Mouse (Mus musculus): ENCODE measurements around the gene Zfp942. TPM values are rescaled to one million over a fixed set of nuclear protein-coding genes. Genes with fewer than 3 reads are reported as not detected.
"Not testable (repeated sequence)": the region's sequence is repeated elsewhere in the genome, so short reads cannot be mapped to it uniquely, and the experiment has no call there.

The Zfp942 gene
- 27.2 and 27.9 TPM in 2 replicates for polyA plus RNA-seq (2014; fragmentation: Nextera tagmentation; extraction: Ambion mirVana)

- peak within 1 kb of the TSS; percentile 73 for H3K9ac ChIP-seq (ENCODE audit: low read depth, low read length)
- H3K27me3 ChIP-seq (ENCODE audit: control insufficient read depth, insufficient read depth, low read length); H3K36me3 ChIP-seq (ENCODE audit: control insufficient read depth, insufficient read depth, low read length); H3K9me3 ChIP-seq (ENCODE audit: control insufficient read depth, low read length); H3K4me1 ChIP-seq (replicated peaks; ENCODE audit: control insufficient read depth, insufficient read depth, low read length): not testable (repeated sequence)
- under 1% methylated on average over 39 of the region's 55 CpGs for WGBS
- ATAC-seq (ENCODE audit: low FRiP score) (peak; percentile 99), DNase-seq (ENCODE audit: low spot score) (peak; percentile 74)
- H3K27ac ChIP-seq (ENCODE audit: low read depth, low read length): peak within 1 kb of the TSS; percentile 78
- peak within 1 kb of the TSS; percentile 37 for H3K4me2 ChIP-seq (replicated peaks; ENCODE audit: low read depth, low read length)
- peak within 1 kb of the TSS; percentile 57 for H3K4me3 ChIP-seq (ENCODE audit: low read depth, low read length)
Observed at GRCm38 (mm10) chr17:21962107-21962907, at the start of gene Zfp942, which contains the start of gene Zfp943. Gene Zfp942, minus strand, starts transcription at chr17:21962464. Gene Zfp943, plus strand, starts transcription at chr17:21962552.

GRCm38 (mm10) chr17:21963302-21963701 is 1.0 kb upstream of the Zfp942 start:
- Histone ChIP-seq H3K9ac (ENCODE audit: low read depth, low read length) (no peak overlapping the region), H3K9me3 (ENCODE audit: control insufficient read depth, low read length) (no peaks in the 10 kb centered on the region; the same call in 1 of the 2 replicates), H3K4me1 (replicated peaks; ENCODE audit: control insufficient read depth, insufficient read depth, low read length) (no peaks in the 10 kb centered on the region), H3K27ac (ENCODE audit: low read depth, low read length) (no peak overlapping the region), H3K36me3 (ENCODE audit: control insufficient read depth, insufficient read depth, low read length) (no peaks in the 10 kb centered on the region), H3K27me3 (ENCODE audit: control insufficient read depth, insufficient read depth, low read length) (no peaks in the 10 kb centered on the region), H3K4me2 (replicated peaks; ENCODE audit: low read depth, low read length) (peak overlapping the region; percentile 37), H3K4me3 (ENCODE audit: low read depth, low read length) (peak overlapping the region; percentile 57)
- DNase-seq (ENCODE audit: low spot score): no peak
- 73% methylated on average over 4 of the region's 4 CpGs for WGBS
- ATAC-seq (ENCODE audit: low FRiP score): no peak

- H3K36me3 ChIP-seq (ENCODE audit: control insufficient read depth, insufficient read depth, low read length); H3K9me3 ChIP-seq (ENCODE audit: control insufficient read depth, low read length); H3K4me1 ChIP-seq (replicated peaks; ENCODE audit: control insufficient read depth, insufficient read depth, low read length); H3K27me3 ChIP-seq (ENCODE audit: control insufficient read depth, insufficient read depth, low read length); H3K27ac ChIP-seq (ENCODE audit: low read depth, low read length): not testable (repeated sequence)
- H3K4me3 ChIP-seq (ENCODE audit: low read depth, low read length): peak within 1 kb of the TSS; percentile 57
- peak within 1 kb of the TSS; percentile 74 for H3K4me2 ChIP-seq (replicated peaks; ENCODE audit: low read depth, low read length)
- ATAC-seq (ENCODE audit: low FRiP score) (peak; percentile 99), DNase-seq (ENCODE audit: low spot score) (peak; percentile 66)
- WGBS: under 1% methylated on average over 24 of the region's 24 CpGs
- peak within 1 kb of the TSS; percentile 71 for H3K9ac ChIP-seq (ENCODE audit: low read depth, low read length)
Observed at GRCm38 (mm10) chr17:21909456-21910052, 52.7 kb downstream of the Zfp942 start, which contains the start of gene Zfp995. Gene Zfp995, minus strand, starts transcription at chr17:21909926.

- DNase-seq (ENCODE audit: low spot score) (peak; percentile 44), ATAC-seq (ENCODE audit: low FRiP score) (peak; percentile 87)
- 6% methylated on average over 3 of the region's 3 CpGs for WGBS
- Histone ChIP-seq H3K27ac (ENCODE audit: low read depth, low read length) (no peak overlapping the region), H3K4me2 (replicated peaks; ENCODE audit: low read depth, low read length) (peak overlapping the region; percentile 74), H3K27me3 (ENCODE audit: control insufficient read depth, insufficient read depth, low read length) (no peaks in the 10 kb centered on the region), H3K4me1 (replicated peaks; ENCODE audit: control insufficient read depth, insufficient read depth, low read length) (no peaks in the 10 kb centered on the region), H3K9ac (ENCODE audit: low read depth, low read length) (peak overlapping the region; percentile 71), H3K36me3 (ENCODE audit: control insufficient read depth, insufficient read depth, low read length) (no peaks in the 10 kb centered on the region), H3K9me3 (ENCODE audit: control insufficient read depth, low read length) (no peaks in the 10 kb centered on the region), H3K4me3 (ENCODE audit: low read depth, low read length) (peak overlapping the region; percentile 57)
Observed at GRCm38 (mm10) chr17:21909039-21909438, 53.2 kb downstream of the Zfp942 start.

Other genes starting within 250 kb of the Zfp942 start
- gene Zfp229, start 231.7 kb downstream of the Zfp942 start, polyA plus RNA-seq (2014; fragmentation: Nextera tagmentation; extraction: Ambion mirVana): 8.8 and 10.4 TPM in 2 replicates
- gene Zfp820, start 116.7 kb downstream of the Zfp942 start, polyA plus RNA-seq (2014; fragmentation: Nextera tagmentation; extraction: Ambion mirVana): 6.9 and 8.1 TPM in 2 replicates
- gene Zfp995, start 52.5 kb downstream of the Zfp942 start, polyA plus RNA-seq (2014; fragmentation: Nextera tagmentation; extraction: Ambion mirVana): 8.6 and 10.0 TPM in 2 replicates
- gene Zfp943, start 88 bp upstream of the Zfp942 start, polyA plus RNA-seq (2014; fragmentation: Nextera tagmentation; extraction: Ambion mirVana): 21.5 and 24.7 TPM in 2 replicates
- 2.1 and 2.4 TPM in 2 replicates for gene Zfp947, start 203.7 kb upstream of the Zfp942 start, polyA plus RNA-seq (2014; fragmentation: Nextera tagmentation; extraction: Ambion mirVana)

Data from hindbrain, embryonic 11.5 days (tissue).